Mouse (Mus musculus) forebrain, embryonic 16.5 days (tissue): Measurements from ENCODE around the gene Pkn1. TPM values are rescaled to one million over a fixed set of nuclear protein-coding genes. Genes with fewer than 3 reads are reported as not detected.

Experiments
- ATAC-seq: fragments of 200-750 bp; cut with Nextera tagmentation; 2 replicates; pipeline ENCODE4 v1.8.0; 2017; ENCODE audit warnings: mild to moderate bottlenecking, moderate library complexity
- H3K27ac ChIP-seq: fragments of 300-500 bp; sonication (generic); 2 replicates; pipeline ENCODE4 v1.5.1; 2014; ENCODE audit warnings: low read length, control low read depth
- H3K27me3 ChIP-seq: fragments of 300-500 bp; sonication (generic); replicated peaks from 2 replicates; pipeline ENCODE4 v1.6.1; 2014; ENCODE audit warnings: low read length; ENCODE audit not compliant: control insufficient read depth, insufficient read depth
- H3K36me3 ChIP-seq: fragments of 300-500 bp; sonication (generic); 2 replicates; pipeline ENCODE4 v1.6.1; 2014; ENCODE audit not compliant: control insufficient read depth, insufficient read depth
- H3K4me1 ChIP-seq: fragments of 300-500 bp; sonication (generic); replicated peaks from 2 replicates; pipeline ENCODE4 v1.6.1; 2014; ENCODE audit warnings: low read length; ENCODE audit not compliant: control insufficient read depth, insufficient read depth
- H3K4me2 ChIP-seq: fragments of 300-500 bp; sonication (generic); 2 replicates; pipeline ENCODE4 v1.6.1; 2014; ENCODE audit warnings: mild to moderate bottlenecking, low read length, control low read depth
- H3K4me3 ChIP-seq: fragments of 300-500 bp; sonication (generic); replicated peaks from 2 replicates; pipeline ENCODE4 v1.5.1; 2014; ENCODE audit warnings: mild to moderate bottlenecking, low read length, control low read depth
- H3K9ac ChIP-seq: fragments of 300-500 bp; sonication (generic); replicated peaks from 2 replicates; pipeline ENCODE4 v1.6.1; 2014; ENCODE audit warnings: low read depth, low read length, control low read depth
- H3K9me3 ChIP-seq: fragments of 300-500 bp; sonication (generic); 2 replicates; pipeline ENCODE4 v1.6.1; 2016; ENCODE audit warnings: low read length; ENCODE audit not compliant: control insufficient read depth
- WGBS: fragments of 180-500 bp; shearing (Covaris S2); extraction: QIAGEN DNeasy Blood & Tissue Kit; methylation state at CpG from one replicate; pipeline ENCODE4 v1.1.7; 2014; 5-methylcytosine and 5-hydroxymethylcytosine counted together
- polyA plus RNA-seq: library from polyadenylated mRNA; unstranded; fragments of >200 nt; fragmentation: Nextera tagmentation; extraction: Ambion mirVana; gene quantifications from 2 replicates; pipeline ENCODE4 v1.2.1, GENCODE M21; 2015

Gene Pkn1
- polyA plus RNA-seq, 1 experiment from 2014 or later: 36.0 TPM

DNA sequence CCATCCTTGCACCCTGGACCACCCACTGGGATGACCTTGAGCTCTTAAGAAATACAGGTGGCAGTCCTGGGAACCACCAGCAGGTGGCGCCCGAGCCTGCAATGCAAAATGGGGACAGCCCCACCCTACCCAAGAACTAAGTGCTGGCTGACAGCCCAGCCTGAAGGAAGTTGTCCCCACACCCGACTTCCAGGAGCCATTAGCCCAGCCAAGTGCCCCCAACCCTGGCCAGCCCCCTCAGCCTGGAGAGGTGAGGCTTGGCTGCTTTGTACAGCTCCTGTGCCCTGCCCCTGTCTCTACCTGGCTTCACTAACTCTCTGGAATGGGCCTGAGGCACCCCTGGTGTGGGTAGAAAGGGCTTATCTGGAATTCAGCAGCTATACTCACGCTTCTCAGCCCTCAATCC, 36.6 kb downstream of the Pkn1 start:
- no peak overlapping the region for H3K4me3 ChIP-seq
- H3K4me2 ChIP-seq: no peak overlapping the region
- WGBS: 11% methylated on average over 4 of the region's 4 CpGs
- peak; percentile 11 for ATAC-seq
- peaks cover 35% of the 10 kb centered on the region for H3K4me1 ChIP-seq
- no peak overlapping the region for H3K9ac ChIP-seq
- no peak overlapping the region for H3K27ac ChIP-seq
- H3K27me3 ChIP-seq: no peaks in the 10 kb centered on the region
- no peaks in the 10 kb centered on the region for H3K9me3 ChIP-seq
- H3K36me3 ChIP-seq: no peaks in the 10 kb centered on the region

DNA sequence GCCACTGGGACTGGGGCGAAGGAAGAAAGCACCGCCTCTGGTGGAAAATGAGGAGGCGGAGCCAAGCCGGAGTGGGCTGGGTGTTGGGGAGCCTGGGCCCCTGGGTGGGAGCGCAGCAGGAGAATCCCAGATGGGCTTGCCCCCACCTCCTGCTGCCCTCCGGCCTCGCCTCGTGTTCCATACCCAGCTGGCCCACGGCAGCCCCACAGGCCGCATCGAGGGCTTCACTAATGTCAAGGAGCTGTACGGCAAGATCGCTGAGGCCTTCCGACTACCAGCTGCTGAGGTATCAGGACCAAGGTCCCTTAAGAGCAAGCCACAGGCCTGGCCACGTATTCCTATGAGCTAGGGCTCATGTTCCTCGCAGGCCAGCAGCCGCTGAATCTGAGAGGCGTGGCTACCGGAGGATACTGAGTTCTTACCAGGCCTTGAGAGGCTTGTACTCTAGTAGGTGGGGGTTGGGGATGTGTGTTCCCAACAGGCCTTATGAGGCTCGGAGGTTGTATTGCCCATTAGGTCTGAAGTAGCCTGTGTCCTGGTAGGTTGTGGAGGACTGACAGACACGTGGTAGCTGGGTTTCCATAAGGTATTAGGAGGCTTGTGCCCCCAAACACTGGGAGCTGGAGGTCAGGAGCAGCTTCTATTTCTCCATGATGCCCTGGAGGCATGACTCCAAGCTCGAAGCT, 37.8 kb downstream of the Pkn1 start:
- Histone ChIP-seq H3K27ac (no peak overlapping the region), H3K4me1 (peaks cover 25% of the 10 kb centered on the region), H3K36me3 (no peaks in the 10 kb centered on the region), H3K9me3 (no peaks in the 10 kb centered on the region), H3K27me3 (no peaks in the 10 kb centered on the region), H3K4me3 (no peak overlapping the region), H3K4me2 (peak overlapping the region; percentile 12), H3K9ac (peak overlapping the region; percentile 28; the same call in 1 of the 2 replicates)
- ATAC-seq: peak; percentile 19
- WGBS: 22% methylated on average over 22 of the region's 22 CpGs

- no peak overlapping the region for H3K9ac ChIP-seq
- peaks cover 24% of the 10 kb centered on the region for H3K4me1 ChIP-seq
- H3K4me3 ChIP-seq: no peak overlapping the region
- peak; percentile 54 for ATAC-seq
- H3K27ac ChIP-seq: no peak overlapping the region
- H3K9me3 ChIP-seq: no peaks in the 10 kb centered on the region
- H3K27me3 ChIP-seq: no peaks in the 10 kb centered on the region
- H3K36me3 ChIP-seq: no peaks in the 10 kb centered on the region
- peak overlapping the region; percentile 12; the same call in 1 of the 2 replicates for H3K4me2 ChIP-seq
- 6% methylated on average over 8 of the region's 8 CpGs for WGBS
Observed at GRCm38 (mm10) chr8:83660545-83660944, 38.4 kb downstream of the Pkn1 start.

DNA sequence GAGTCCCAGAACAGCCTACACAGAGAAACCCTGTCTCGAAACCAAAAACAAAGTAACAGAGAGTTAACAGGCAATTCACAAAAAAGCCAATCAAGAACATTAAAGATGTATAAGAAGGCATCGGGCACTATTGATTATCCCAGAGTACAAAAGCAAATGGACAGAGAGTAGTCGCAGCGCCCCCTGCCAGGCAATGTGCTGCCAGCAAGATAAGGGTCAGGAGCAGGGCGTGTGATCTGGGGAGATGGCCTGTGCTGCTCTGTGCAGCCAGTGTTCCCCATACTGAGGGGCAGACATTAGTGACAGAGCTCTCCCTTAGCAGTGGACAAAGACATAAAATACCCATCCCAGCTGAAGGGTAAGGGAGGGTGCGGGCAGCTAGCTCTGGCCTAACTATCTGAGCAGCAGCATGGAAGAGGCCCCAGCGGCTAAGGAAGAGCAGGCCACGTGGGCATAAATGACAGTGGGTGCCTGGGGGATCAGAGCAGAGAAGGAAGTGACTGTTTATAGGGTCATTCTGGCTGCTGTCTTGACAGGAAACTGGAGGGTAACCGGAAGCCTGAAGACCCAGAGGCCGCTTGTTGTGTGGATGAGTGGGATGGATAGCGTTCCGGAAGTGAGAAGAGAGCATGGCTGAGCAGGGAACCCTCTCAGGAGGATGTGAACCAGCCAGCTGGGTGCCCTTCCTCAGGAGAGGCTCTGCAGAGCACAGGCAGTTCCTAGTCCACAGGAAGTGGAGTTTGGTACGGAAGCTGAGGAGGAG, 42.3 kb downstream of the Pkn1 start:
- no peak overlapping the region for H3K9ac ChIP-seq
- H3K36me3 ChIP-seq: no peaks in the 10 kb centered on the region
- no peak overlapping the region for H3K4me3 ChIP-seq
- peaks cover 29% of the 10 kb centered on the region for H3K4me1 ChIP-seq
- 88% methylated on average over 13 of the region's 13 CpGs for WGBS
- no peak overlapping the region for H3K27ac ChIP-seq
- H3K27me3 ChIP-seq: no peaks in the 10 kb centered on the region
- H3K4me2 ChIP-seq: no peak overlapping the region
- ATAC-seq: no peak
- no peaks in the 10 kb centered on the region for H3K9me3 ChIP-seq

DNA sequence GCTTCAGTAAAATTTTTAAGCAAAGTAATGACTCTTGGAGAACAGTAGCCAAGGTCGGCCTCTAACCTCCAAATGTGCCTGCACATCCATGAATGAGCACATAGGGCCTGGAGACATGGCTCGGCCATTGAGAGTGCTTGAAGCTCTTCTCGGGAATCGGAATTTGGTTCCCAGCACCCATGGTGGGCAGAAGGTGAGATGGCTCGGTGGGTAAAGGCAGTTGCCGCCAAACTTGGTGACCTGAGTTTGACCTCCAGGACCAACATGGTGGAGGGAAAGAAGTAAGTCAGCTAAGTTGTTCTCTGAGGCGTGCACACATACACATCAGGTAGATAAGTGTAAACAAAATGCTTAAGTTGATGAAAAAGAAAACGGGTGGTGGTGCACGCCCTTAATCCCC, 42.9 kb downstream of the Pkn1 start:
- Histone ChIP-seq H3K9me3 (no peaks in the 10 kb centered on the region), H3K36me3 (no peaks in the 10 kb centered on the region), H3K4me3 (no peak overlapping the region), H3K4me1 (peaks cover 25% of the 10 kb centered on the region), H3K9ac (no peak overlapping the region), H3K4me2 (no peak overlapping the region), H3K27me3 (no peaks in the 10 kb centered on the region), H3K27ac (no peak overlapping the region)
- WGBS: 93% methylated on average over 9 of the region's 9 CpGs
- ATAC-seq: no peak

DNA sequence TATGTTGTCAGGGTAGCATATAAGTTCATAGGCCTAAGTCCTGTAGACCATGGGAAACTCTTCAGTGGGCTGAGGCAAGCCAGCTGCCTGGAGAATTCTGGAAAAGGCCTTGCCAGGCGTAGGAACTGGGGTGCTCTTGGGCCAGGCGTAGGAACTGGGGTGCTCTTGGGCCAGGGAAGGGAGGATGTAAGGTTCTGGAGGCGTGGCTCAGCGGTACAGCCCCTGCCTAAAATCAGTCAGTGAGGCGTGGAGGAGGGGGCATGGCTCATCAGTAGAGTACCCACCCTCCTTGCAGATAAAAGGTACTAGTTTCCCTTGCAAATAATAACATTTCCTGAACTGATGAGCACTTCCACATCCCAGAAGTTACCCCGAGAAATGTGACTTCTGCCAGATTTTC, 44.3 kb downstream of the Pkn1 start:
- no peak overlapping the region for H3K9ac ChIP-seq
- H3K36me3 ChIP-seq: no peaks in the 10 kb centered on the region
- H3K4me2 ChIP-seq: no peak overlapping the region
- no peak overlapping the region for H3K4me3 ChIP-seq
- ATAC-seq: no peak
- H3K27ac ChIP-seq: no peak overlapping the region
- 98% methylated on average over 6 of the region's 6 CpGs for WGBS
- H3K9me3 ChIP-seq: no peaks in the 10 kb centered on the region
- no peaks in the 10 kb centered on the region for H3K27me3 ChIP-seq
- peaks cover 13% of the 10 kb centered on the region for H3K4me1 ChIP-seq

DNA sequence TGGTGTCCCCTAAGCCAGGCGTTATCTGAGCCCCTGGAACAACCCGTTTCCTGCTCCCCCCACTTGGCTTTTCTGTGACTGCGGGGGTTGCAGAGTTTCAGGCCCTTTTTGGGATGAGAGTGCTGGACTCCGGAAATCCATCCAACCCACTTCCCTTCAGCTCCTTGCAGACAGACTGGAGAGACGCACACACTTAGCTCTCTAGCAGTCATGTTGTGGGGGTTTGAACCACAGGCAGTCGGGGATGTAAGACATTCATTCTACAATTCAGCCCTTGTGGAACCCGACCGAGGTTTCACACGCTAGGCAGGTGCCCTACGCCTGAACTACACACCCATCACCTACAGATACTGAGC, 45.3 kb downstream of the Pkn1 start:
- Histone ChIP-seq H3K36me3 (no peaks in the 10 kb centered on the region), H3K27me3 (no peaks in the 10 kb centered on the region), H3K27ac (no peak overlapping the region; the same call in 1 of the 2 replicates), H3K4me1 (peaks cover 13% of the 10 kb centered on the region), H3K9me3 (no peaks in the 10 kb centered on the region), H3K4me3 (peak overlapping the region; percentile 84), H3K4me2 (peak overlapping the region; percentile 94), H3K9ac (peak overlapping the region; percentile 82)
- no peak for ATAC-seq
- WGBS: 41% methylated on average over 10 of the region's 10 CpGs

DNA sequence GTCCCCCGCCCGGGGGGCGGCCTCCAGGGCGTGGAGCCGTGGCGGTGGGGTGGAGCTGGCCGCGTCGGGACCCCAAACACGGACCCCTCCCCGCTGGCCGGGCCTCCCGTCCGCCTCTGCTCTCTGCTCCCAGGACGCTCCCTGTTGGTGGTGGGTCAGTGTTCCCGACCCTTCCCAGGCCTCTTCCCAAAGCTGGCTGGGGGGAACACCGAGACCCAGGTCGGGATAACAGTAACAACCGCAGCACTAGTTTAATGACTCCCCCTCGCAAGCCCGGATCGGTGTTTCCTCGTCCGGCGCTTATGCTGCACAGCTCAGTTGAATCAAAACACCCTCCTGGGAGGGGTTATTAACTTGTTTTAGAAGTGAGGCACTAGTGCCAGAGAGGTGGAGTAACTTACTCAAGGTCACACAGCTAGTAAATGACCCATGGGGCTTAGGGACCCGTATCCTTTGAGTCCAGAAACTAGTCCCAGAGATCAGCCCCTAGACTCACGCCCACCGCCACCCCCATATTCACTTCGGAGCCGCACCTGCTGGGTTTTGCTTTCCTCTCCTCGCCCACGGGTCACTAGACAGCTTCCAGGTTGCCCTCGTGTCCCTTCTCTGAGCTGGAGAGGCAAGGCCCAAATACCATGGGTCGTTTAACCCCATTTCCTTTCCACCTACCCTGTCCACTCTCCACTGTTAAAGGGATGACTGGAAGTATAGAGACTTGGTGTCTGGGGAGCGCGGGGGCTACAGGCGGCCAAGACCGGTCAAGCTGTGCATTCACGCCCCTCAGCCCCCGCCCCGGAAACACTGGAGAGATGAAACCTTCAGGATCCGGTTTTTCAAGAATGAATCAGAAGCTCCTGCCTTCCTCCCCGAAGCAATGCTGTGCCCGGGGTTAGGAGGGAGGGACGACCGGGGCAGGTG, 46.0 kb downstream of the Pkn1 start:
- Histone ChIP-seq H3K9me3 (no peaks in the 10 kb centered on the region), H3K4me1 (peaks cover 13% of the 10 kb centered on the region), H3K27me3 (no peaks in the 10 kb centered on the region), H3K4me3 (peak overlapping the region; percentile 84), H3K36me3 (no peaks in the 10 kb centered on the region), H3K27ac (peak overlapping the region; percentile 48; the same call in 1 of the 2 replicates), H3K9ac (peak overlapping the region; percentile 82), H3K4me2 (peak overlapping the region; percentile 94)
- 1% methylated on average over 39 of the region's 46 CpGs for WGBS
- peak; percentile 39; the same call in 1 of the 2 replicates for ATAC-seq
